Mouse (Mus musculus) retina, embryonic 14.5 days (tissue): Measurements from ENCODE around the gene Csmd2.

ENCODE experiments used
- DNase-seq: peaks from one replicate; pipeline ENCODE4 v3.0.0-alpha.2; 2015; ENCODE audit warnings: low spot score

The Csmd2 gene

DNA sequence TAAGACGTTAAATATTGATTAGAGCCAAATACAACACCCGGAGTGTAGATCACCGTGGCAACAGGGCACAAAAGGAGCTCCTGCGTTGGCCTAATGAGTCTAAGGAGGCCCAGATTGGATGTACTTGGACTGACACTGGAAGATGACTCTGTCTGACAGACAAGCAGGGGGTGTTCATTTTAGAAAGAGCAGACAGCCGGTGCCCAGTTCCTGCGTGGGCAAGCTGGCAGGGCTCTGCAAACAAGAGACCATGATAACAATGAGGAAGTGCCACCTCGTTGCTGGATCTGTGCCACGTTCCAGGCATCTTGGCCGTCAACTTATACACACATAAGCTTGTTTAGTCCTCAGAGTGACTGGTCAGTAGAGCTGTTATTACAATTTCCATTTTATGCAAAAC, 342.9 kb downstream of the Csmd2 start:
- no peak for DNase-seq

DNA sequence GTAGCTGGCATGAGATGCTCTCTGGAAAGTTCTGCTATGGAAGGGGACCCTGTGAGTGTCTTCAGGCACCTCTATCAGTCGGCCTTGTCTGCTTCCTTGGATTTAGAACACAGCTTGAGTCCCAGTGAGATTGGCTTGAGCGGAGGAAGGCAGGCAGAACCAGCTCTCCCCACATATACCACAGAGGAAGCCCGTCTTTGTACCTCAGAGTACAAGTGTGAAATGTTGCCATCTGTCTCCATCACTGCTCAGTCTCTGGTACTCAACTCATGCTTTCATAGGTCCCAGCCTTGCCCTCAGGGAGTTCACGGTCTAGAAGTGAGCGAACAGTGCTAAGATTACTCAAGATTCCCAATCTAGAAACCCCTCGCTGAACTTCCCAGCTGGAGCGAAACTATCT, 352.8 kb downstream of the Csmd2 start:
- no peak for DNase-seq

DNA sequence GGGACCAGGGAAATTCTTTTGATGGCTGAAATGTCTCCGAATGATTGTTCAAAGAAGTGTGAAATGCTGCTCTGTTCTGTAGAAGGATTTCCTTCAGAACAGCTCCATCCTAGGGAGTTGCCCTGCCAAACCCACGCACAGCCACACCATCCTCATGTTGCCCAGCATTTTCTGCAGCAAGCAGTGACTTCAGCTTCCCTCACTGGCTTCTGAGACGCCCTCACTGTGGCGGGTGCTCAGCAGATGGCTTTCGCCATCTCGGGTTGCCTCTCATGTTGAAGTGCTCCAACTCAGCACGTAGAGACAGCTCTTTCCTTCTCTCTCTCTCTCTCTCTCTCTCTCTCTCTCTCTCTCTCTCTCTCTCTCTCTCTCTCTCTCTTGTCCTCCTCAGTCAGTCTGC, 353.7 kb downstream of the Csmd2 start:
- no peak for DNase-seq

DNA sequence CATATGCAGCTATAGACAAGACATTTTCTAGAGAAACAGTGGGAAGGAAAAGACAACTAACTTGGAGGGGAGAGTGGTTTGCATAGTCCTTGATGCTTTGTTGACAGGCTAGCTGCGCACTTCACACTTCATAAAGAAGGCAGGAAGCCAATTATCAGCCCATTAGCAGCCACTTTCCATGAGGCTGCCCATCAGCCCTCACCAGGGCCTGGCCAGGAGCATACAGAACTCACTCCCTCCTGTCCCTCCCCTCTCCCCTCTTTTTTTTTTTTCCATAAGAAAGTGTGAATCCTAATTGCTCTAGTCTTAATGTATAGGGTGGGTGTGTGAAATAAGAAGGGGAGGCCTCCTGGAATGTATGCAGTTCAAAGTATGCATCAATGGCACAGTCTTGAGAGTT, 354.6 kb downstream of the Csmd2 start:
- no peak for DNase-seq

DNA sequence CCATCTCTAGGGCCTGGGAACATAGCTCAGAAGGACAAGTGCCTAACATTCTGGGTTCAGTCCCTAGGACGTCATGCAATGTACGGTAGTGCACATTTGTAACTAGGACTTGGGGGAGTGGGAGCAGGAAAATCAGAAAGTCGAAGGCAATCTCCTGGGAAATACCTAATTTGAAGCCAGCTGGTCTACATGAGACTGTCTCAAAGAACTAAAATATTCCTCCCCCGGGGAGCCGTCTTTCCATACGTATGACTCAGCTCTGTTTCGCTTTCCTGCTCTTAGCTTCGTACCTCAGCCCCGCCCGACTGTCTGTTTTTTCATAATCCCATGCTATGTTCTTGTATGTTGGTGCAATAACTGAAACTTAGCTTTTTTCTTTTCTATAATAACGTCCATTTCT, 371.1 kb downstream of the Csmd2 start:
- DNase-seq, result no peak

DNA sequence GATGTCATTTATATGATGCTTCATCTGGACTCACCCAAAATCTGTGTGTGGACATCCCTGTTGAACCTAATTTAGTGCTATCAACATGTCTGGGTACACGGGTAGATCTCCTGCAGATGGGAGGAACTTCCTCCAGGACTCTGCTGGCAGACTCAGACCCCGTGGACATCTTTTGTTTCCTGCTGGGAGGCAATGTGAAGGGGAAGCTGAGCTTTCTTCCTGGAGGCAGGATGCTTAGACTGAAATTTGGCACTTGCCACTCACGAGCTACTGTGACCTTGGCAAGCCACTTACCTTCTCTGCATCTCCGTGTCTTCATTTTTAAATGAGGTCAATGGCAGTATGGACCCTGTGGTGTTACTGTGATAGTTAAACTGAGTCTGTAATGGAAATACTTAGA, 378.2 kb downstream of the Csmd2 start:
- DNase-seq, result no peak

DNA sequence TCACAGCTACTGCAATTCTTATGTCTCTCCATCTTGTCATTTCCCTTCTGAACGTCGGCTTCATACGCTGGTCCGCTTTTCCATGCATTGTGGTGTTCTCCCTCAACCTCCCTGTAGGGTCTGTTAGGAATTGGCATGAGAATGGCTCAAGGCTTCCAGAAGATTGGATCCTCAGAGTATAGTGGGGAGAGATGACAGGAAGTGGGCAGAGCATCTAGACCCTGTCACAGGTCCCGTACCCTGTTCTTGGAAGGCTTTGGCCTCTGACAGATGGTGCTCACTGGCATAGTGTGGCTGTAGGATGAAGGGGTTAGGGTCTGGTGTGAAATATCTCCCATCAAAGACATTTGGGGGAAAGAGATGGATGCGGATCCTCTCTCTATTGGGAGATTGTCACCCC, 380.4 kb downstream of the Csmd2 start:
- no peak for DNase-seq

DNA sequence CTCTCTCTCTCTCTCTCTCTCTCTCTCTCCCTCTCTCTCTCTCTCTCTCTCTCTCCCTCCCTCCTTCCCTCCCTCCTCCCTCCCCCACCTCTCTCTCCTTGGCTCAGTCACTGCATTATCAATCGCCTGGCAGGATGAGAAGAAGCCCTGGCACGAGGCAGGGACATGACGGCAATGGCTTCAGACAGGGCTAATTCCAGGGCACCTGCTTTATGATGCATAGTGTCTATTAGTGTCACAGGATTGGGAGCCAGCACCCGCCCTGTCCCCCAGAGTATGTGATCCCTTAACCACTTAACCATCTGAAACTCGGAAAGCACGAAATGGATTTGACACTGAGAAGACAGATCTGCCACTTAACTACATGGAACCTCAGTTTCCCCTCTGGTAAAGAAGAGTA, 384.1 kb downstream of the Csmd2 start:
- no peak for DNase-seq

DNA sequence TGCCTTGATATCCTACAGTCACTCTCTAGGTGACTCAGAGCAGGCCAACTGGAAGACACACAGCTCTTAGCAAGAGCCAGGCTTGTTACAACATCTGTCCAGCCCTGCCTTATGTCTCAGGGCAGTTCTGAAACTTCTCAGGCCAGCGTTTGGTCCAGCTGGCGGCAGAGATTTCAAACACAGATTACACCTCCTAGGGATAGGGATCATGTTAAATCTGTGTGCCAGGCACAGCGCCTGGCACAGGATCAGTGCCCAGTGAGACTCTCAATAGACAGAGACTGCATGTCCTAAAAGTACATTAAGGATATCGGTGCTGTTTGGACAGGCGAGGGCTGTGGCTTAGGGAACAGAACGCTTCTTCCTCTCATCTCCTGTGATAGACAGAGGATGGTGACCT, 385.5 kb downstream of the Csmd2 start:
- DNase-seq, result no peak

DNA sequence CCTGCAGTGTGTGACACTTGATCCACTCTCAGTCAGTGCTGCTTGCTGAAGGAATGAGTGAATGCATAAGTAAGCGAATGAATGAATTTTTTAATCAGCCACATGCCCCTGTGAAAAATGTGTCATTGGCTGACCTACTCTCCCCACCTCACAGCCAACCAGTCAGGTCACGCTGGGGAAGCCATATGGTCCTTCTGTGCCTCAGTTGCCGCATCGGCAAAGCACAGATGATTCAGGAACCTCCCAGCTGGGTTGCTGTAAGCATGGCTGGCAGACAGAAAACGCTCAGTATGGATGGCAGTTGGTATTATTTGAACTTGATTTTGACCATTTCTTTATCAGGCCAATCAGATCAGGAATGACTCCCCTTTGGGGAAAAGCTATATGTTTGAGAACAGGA, 386.4 kb downstream of the Csmd2 start:
- DNase-seq, result no peak

DNA sequence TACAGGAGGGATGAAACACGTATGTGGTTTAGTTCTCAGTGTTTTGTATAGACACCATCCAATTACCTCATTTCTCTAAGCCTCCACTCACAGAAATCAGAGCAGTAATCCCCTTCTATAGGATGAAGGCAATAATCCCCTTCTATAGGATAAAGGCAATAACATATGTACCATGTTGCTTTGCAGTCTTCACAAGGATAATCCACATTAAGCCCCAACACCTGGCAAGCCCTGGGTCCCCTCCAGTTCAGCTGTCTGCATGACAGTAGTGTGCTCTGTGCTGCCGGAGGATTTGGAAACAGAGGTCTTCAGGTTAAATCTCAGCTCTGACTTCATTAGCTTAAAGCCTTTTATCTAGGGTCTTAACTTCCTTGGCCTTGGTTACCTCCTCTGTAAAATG, 391.3 kb downstream of the Csmd2 start:
- DNase-seq, result peak; percentile 57

DNA sequence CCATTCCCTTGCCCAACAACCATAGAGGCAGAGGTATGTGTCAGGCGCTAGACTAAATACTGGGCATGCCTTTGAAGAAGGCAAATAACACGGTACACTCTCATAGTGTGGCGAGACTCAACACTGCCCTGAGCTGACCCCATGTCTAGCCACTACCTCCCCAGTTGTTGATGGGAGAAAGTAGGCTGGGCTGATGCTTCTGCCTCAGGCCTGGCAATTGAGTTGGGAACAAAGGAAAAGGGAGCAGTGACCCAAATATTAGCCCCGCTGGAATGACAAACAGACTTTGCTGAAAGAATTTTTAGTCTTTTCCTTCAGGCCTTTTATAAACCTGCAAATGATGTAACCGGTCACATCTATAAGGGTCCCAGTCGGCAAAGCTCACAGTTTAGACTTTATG, 393.7 kb downstream of the Csmd2 start:
- DNase-seq, result peak; percentile 53

DNA sequence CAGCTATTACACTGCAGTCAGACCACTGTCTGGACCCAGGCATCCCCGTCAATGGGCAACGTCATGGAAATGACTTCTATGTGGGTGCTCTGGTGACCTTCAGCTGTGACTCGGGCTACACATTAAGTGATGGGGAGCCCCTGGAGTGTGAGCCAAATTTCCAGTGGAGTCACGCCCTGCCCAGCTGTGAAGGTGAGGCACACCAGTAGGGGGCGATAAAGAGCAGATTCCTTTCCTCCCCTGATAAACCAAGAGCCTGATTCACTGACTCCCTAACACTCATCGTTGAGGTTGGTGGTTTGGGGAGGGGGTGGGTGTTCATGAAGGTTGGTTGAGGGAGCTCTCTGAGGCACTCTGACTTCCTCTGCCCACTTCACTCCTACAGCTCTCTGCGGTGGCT, 396.1 kb downstream of the Csmd2 start:
- no peak for DNase-seq

DNA sequence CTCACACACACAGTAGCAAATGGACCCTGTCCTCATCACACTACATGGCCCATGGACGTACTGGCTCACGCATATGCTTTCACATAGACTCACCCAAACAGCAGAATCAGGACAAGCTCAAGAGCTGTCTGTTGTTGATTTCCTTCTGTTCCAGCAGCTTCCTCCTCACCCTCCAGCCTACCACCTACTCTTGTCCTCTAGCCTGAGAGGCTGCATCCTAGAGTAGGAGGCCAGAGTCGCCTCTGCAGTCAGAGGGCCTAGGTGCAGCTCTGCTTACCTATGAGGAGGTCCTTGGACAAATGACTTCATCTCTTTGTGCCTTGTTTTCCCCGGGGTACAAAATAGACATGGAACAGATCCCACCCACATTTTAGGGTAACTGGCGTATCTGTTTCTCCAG, 403.8 kb downstream of the Csmd2 start:
- DNase-seq, result no peak

DNA sequence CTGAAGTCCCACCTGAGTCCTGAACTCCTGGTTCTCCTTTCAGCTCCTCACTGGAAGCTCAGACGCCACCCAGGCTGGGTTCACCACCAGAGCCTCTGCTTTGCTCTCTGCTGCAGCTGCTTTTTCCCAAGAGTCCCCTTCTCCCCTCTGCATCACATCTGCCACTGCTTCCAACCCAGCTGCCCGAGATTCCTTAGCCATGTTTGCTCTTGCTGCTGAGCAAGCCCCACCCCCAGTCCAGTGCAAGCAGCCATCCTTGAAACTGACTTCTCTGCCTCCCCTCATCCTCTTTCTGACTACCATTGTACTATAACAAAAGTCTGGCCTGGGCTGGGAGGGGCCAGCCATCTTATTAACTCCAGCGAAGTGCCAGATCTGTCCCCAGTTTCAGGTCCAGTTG, 404.6 kb downstream of the Csmd2 start:
- DNase-seq, result peak; percentile 37

DNA sequence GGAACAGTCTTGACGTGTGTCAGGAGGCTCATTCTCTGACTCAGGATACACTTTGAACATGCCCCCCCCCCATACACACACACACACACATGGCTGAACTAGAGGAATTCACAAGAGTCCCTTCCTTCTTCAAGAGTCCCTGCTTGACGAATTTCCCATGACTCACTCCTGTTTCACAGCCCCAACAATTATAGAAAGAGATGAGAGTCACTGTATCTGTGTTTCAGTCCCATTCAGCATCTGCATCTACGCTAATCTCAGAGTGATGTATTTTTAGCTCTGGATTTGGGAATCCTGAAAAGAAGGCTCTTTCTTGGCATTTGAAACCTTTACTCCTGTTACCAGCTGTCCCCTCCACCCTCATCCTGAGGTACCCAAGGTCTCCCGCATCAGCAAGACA, 406.2 kb downstream of the Csmd2 start:
- DNase-seq, result no peak

DNA sequence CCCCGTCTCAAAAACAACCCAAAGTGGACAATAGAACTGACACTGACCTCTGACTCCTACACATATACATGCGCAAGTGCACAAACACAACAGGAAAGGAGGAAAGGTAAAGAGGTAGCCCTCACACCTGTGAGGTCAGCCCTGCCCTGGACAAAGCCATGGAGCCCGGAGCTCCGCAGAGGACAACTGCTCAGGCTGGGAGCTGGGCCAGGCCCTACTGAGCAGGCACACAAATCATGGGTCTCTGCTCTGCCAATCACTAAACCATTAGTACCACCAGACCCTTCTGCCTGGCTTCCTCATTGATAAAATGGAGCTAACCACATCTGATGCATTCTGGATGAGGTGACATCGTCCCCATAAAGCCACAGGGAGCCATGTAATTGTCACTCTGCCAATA, 409.0 kb downstream of the Csmd2 start:
- no peak for DNase-seq

DNA sequence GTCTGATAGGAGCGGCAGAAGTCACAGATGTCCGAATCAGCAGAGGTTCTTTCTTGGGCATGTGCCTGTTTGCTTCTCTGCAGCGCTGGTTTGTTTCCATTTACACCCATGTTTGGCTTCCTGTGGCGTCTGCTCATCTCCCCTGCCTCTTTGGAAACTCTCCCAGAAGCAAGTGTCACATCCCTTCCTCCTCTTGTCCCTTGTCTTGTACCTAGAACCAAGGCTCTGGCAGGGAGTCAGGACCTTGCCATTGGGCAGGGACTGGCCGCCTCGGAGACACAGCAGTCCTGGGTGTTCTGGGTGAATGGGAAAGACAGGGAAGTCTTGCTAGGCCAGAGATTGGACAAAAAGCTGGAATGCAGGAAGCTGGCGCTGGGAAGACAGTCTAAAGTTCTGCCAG, 410.1 kb downstream of the Csmd2 start:
- DNase-seq, result no peak

DNA sequence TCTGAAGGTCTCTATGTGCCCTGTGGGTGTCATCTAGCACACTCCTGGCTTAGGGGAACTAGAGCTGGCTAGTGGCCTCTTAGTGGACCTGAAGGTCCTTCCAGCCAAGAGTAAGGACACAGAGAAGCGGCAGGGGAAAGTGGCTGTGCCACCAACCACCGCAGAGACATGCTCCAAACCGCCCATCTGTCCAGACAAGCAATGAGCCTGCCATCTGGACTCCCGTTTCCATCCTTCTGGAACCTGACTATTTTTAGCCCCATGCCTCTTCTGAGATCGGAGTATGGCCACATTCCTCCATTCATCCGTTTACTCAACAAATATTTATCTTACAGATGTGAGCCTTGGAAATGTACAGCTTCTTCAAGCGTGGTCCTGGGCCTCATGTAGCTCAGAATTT, 411.3 kb downstream of the Csmd2 start:
- no peak for DNase-seq

DNA sequence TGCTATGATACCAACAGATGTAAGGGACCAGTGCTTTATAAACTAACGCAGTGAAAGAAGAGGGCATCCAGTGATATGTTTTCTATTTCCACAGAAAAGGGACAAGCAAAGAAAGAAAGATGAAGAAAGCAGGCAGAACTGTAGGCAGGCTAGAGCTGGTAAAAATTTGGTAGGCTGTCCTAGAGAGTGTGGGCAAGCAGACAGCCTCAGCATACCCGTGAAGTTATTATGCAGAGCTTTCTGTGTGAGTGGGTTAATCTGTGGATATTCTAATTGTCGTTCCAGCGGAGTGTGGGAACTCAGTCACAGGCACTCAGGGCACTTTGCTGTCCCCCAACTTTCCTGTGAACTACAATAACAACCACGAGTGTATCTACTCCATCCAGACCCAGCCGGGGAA, 412.4 kb downstream of the Csmd2 start:
- DNase-seq, result no peak

DNA sequence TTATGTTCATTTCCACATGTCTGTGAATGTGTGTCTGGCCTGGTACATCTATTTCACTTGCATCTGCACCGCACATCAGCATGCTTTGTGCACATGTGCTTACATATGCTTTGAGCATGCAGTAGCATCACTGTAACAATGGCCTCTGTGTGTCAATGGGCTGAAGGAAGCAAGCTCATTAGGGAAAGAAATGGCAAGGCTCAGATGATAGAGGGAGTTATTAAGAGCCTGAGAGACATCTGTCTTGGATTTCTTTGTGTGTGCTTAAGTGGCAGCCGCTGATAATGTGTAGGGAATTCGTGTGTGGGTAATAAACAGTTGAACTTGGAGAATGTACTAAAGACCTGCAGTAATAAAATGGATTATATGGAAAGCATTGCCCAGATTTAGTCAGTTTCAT, 413.9 kb downstream of the Csmd2 start:
- DNase-seq, result no peak

DNA sequence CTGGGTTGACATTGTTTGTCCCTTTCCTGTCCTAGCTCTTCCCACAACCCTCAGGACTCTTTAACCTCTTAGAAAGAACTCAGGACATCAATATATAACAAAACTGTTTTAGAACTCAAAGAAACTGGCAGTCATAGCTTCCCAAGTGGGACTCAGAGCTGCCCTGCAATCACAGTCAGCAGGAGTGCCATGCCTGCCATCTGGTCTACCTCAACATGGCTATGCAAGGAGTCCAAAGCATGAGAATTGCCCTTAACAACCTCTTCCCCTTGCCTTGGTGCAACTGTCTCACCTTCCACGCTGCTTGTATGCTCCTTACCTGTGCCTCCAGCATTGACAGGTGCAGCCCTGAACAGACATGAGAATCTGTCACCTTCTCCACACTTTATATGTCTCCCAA, 415.0 kb downstream of the Csmd2 start:
- no peak for DNase-seq

DNA sequence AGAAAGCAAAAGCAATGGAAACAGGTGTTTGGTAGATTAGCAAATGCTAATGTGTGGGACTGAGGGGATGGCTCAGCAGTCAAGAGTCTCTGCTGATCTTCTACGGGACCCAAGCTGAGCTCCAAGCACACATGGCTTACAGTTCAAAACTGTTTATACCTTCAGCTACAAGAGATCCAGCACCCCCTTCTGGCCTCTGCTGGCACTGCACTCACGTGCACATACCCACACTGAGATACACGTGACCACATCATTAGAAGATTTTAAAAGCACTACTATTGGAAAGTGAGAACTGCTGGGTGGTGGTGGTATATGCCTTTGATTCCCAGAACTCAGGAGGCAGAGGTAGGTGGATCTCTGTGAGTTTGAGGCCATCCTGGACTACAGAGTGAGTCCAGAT, 417.9 kb downstream of the Csmd2 start:
- no peak for DNase-seq

DNA sequence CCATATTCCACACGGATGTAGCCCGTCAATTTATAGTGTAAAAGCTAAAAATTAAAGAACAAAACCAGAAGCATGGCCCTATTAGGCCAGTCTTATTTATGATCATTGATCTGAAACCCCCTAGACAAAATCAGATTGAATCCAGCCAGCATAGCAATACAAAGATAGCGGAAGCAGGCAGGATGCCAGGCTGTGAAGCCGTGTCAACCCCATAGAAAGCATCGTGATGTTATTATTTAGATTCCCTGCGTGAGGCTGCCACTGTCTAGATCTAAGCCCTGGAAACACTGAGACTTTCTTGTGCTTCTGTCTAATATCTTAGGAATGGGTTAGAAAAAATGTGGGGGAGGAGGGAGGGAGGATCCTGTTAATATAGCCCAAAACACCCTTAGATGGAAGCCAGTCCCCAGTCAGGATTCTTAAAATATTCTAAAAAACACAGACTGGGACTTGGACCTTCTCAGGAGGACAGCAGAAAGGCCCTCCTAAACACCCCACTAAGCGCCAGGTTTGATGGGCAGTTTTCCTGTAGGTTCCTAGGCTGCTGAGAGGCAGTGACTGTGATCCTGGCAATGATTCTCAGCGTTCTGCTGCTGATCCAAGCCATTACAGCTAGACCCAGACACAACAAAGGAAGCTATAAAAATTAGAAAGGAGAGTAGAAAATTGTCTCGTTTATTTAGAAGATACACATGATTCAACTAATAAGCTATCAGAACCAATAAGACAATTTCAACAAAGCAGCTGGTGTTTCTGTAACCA, 419.6 kb downstream of the Csmd2 start:
- no peak for DNase-seq
